Mouse (Mus musculus): ENCODE results near the gene Neurod2.

DNA sequence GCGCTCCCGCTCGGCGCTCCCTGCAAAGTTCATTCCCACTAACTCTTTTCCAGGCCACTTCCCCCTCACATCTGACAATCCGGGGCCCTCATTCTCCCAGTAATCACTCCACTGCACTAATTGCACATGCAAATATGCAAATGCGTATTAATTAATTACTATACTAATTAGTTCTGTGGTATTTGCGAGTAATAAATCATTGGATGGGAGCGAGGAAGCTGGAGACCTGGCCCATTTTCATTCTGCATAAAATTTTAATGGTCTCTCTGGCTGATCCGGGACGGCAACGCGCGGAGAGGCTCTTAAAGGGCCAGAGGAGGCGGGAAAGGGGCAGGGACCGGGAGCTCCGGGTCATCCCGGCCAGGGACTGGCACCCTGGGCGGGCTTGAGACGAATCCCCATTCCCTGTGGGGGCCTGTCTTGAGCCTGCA lies 9.6 kb upstream of the Neurod2 start:
- TF ChIP-seq MAFK (IDR thresholded peaks at IDR 0.05; ENCODE audit: insufficient read depth, low read depth, low read length) (no peak), HCFC1 (IDR thresholded peaks at IDR 0.05; ENCODE audit: borderline replicate concordance, insufficient read depth, low read length) (no peak), CHD2 (IDR thresholded peaks at IDR 0.05; ENCODE audit: low read depth, low read length) (no peak)
